Mouse (Mus musculus): ENCODE data around the gene Amer1.

Gene Amer1

DNA sequence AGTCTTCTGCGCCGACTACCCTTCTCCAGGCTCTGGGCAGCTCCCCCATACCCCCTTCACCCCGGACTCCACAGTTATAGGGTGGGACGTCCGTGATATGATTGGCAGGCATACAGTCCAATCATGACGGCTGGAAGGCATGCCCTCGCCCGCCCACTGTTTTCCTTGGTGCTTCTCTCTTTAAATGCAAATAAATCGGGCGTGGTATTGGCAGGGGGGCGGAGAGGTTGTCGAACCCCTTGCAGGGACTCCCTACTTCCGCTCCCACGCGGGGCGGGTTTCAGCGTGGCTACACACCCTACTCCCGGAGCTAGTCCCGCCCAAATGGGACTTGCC is at the start of gene Amer1:
Gene Amer1, minus strand, starts transcription at position 97 of the 336 bp plus-strand sequence.
- DNase-seq: peak; percentile 97

DNA sequence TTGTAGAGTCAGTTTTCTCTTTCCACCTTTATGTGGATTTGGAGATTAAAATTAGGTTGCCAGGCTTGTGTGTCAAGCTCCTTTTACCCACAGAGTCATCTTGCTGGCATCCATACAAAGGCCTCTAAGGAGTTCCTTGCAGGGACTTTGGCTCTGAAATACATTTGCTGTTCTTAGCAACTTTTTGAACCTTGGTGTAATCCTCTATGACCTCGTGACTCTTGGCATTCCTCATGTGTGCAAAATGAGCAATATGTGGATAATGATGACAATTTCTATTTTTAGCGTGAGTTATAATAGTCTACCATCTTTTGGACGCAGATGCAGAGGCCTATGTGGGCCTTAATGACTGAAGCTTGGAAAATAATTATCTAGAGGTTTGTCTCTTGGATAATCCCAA is 12.5 kb upstream of the Amer1 start:
- peak; percentile 50 for DNase-seq

DNA sequence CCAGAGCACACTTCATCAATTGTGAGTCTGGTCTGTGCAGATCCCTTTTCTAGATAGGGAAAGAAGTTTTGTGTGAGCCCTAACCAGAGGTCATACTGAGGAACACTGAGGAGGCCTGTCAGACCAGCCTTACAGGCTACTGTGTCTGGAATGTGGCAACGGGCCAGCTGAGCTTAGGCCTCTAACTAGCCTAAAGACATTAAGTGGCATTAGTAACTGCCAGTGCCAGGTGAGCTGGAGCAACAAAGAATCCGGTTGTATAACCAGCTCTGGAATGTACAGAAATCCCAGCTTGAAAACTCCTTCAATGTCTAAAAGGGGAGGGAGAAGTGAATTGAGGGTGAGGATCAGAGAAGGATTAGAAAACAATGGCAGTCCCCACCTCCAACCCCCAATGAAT is 1.2 kb upstream of the Amer1 start:
- DNase-seq: peak; percentile 80

DNA sequence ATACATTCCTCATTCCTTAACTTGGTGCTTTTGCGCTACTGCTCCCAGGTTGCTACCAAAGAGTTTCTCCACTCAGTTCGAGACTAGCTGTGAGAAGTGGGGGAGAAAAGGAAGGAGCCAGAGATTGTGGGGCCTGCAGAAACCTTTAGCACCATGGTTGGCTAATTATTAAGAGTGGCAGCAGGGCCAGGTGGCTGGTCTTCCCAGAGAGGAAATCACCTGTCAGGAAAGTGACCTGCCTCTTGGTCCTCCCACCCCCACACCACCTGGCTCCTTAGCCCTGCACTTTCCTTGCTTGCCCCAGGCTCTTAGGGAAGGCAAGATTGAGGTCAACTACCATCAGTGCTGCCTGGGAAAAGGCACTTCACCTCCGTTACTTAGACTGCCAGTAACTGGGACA is 469 bp upstream of the Amer1 start:
- DNase-seq: no peak

DNA sequence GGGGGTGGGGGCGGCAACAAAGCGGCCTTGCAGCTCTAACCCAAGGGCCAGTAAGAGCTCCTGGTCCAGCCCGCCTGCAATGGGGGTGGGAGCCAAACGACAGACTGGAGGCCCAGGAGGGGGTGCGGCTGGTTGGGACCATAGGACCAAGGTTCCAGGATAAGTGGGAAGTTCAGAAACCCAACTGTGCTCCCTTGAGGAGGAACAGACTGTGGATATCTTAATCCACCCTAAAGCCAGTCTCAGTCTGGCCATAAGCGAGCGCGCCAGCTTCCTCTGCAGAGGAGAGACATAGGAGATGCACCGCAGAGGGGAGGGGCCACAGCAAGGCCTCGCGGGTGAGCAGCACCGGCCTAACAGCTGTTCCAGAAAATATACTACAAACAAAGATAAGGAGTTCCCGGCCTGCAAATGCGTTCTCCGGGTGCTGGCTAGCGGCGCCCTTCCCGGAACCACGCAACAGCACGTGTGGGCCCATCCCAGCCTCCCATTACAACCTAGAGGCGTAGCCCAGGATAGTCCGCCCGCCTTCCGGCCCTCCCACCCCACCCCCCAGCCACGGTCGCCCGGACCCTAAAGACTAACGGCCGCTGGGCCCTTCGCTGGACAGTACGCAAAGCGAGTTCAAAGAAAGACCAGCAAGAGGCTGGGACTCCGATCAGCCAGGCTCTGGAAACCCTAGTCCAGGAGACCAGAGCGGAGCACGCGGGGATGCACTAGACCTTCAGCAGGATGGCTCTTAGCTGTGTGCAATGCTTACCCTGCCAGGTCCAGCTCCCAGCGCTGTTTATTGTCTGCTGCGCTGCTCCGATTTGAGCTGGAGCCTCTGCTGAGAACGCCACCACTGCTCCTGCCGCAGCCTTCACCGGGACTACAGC is 535 bp downstream of the Amer1 start:
- DNase-seq: no peak

DNA sequence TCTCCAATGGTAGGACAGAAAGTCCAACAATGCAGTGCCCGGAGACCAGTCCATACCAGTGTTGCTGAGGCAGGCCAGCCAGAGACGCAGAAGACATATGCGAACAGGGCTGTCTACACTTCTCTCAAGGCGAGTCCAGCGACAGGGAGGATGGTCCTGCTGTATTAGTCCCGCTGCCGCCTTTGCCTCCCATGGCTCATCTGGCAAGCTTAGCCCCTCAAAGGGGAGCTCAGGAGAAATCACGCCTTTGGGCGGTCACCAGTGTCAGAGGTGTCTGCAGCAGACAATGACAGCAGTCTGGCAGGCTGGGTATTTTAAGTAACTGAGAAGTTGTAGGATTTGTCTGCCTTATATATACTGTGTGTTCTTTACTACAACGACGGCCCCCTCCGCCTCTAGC is 1.3 kb downstream of the Amer1 start:
- DNase-seq: no peak

GRCm38 (mm10) chrX:95442261-95442660 is 2.4 kb downstream of the Amer1 start:
- DNase-seq: no peak

DNA sequence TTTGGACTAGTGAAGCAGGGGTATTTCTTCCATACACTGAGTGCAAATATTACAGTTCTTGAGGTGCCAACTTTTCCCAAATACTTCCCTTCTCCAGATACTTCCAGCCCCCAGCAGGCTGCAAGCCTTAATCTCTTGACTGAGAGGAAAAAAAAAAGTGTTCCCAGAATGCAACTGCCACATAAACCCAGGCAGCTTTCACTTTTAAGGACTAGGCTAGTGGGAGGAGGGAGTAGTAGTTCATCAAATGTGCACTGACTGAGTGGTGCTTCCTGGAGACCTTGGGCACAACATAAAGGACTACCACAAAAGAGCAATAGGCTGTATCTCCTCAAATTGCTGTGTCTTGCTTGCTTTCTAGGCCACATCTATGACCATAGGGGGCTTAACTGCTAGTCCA is 3.4 kb downstream of the Amer1 start:
- no peak for DNase-seq

DNA sequence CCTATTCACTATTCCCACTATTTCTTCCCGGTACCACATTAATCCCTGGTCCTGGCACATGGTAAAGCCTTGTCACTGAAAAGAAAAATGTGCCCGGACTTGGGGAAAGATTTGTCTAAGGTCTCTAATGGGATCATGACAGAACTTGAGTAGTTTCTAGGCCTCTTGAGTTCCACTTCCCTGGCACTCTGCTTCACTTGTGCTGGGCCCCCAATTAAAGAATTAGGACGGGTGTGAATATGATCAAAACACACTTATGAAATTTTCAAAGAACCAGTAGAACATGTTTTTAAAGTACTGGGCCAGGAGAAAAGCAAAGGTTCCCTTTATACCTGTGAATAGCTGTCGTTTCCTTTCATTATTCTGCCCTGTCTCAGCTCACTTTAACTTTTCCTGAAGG is 6.2 kb downstream of the Amer1 start:
- no peak for DNase-seq

DNA sequence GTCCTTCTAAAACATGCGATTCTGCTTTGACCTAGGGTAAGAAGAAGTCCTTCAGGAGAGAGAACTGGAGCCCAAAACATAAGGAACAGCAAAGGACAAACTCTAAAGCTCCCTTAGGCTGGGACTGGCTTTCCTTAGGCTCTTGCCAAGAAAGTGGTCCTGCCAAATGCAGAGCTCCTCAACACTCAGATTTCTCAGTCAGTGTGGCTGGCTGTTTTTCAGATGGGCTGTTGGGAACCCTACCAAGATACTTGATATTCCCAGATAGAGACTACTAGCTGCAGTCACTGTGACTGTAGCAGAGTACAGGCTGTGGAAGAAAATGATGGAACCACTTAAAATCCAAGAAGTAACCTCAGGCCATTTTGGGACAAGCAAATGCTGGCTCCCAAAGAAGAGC is 7.4 kb downstream of the Amer1 start:
- no peak for DNase-seq

GRCm38 (mm10) chrX:95373101-95373500 is 71.6 kb downstream of the Amer1 start:
- DNase-seq: no peak

Data from kidney, adult 9 months (tissue).